Mouse (Mus musculus) stomach, embryonic 15.5 days (tissue): ENCODE measurements around the gene Ankrd33b. TPM values are rescaled to one million over a fixed set of nuclear protein-coding genes. Genes with fewer than 3 reads are reported as not detected.

Experiments used
- ATAC-seq: fragments of 200-750 bp; cut with Nextera tagmentation; 2 replicates; pipeline ENCODE4 v1.8.0; 2017; ENCODE audit warnings: low read depth, moderate number of reproducible peaks, moderate TSS enrichment; ENCODE audit not compliant: insufficient read depth, low FRiP score
- H3K27ac ChIP-seq: fragments of 300-500 bp; sonication (generic); 2 replicates; pipeline ENCODE4 v1.5.1; 2015; ENCODE audit warnings: mild to moderate bottlenecking, inconsistent platforms
- H3K27me3 ChIP-seq: fragments of 300-500 bp; sonication (generic); replicated peaks from 2 replicates; pipeline ENCODE4 v1.6.1; 2015; ENCODE audit warnings: inconsistent platforms
- H3K36me3 ChIP-seq: fragments of 300-500 bp; sonication (generic); 2 replicates; pipeline ENCODE4 v1.6.1; 2015; ENCODE audit warnings: inconsistent platforms
- H3K4me1 ChIP-seq: fragments of 300-500 bp; sonication (generic); 2 replicates; pipeline ENCODE4 v1.6.1; 2015; ENCODE audit warnings: inconsistent platforms
- H3K4me2 ChIP-seq: fragments of 300-500 bp; sonication (generic); 2 replicates; pipeline ENCODE4 v1.6.1; 2015; ENCODE audit warnings: mild to moderate bottlenecking, inconsistent platforms
- H3K4me3 ChIP-seq: fragments of 300-500 bp; sonication (generic); replicated peaks from 2 replicates; pipeline ENCODE4 v1.5.1; 2015; ENCODE audit warnings: inconsistent platforms
- H3K9ac ChIP-seq: fragments of 300-500 bp; sonication (generic); 2 replicates; pipeline ENCODE4 v1.6.1; 2015; ENCODE audit warnings: inconsistent platforms
- H3K9me3 ChIP-seq: fragments of 300-500 bp; sonication (generic); 2 replicates; pipeline ENCODE4 v1.6.1; 2016; ENCODE audit warnings: inconsistent platforms
- WGBS: fragments of 180-500 bp; shearing (Covaris S2); methylation state at CpG from one replicate; pipeline ENCODE4 v1.1.7; 2015; 5-methylcytosine and 5-hydroxymethylcytosine counted together
- polyA plus RNA-seq: library from polyadenylated mRNA; unstranded; fragments of >200 nt; fragmentation: Nextera tagmentation; extraction: Ambion mirVana; gene quantifications from 2 replicates; pipeline ENCODE4 v1.2.1, GENCODE M21; 2015

Gene Ankrd33b
- polyA plus RNA-seq, 1 experiment from 2014 or later: 0.87 TPM

GRCm38 (mm10) chr15:31292627-31293026 is 74.9 kb downstream of the Ankrd33b start:
- Histone ChIP-seq H3K27me3 (peaks cover 25% of the 10 kb centered on the region), H3K4me3 (no peak overlapping the region), H3K4me1 (peaks cover 3% of the 10 kb centered on the region; the same call in 1 of the 2 replicates), H3K27ac (no peak overlapping the region), H3K9me3 (no peaks in the 10 kb centered on the region), H3K4me2 (no peak overlapping the region), H3K36me3 (no peaks in the 10 kb centered on the region), H3K9ac (no peak overlapping the region)
- 18% methylated on average over 3 of the region's 3 CpGs for WGBS
- no peak; the same call in 1 of the 2 replicates for ATAC-seq

GRCm38 (mm10) chr15:31285695-31286094 is 81.8 kb downstream of the Ankrd33b start:
- Histone ChIP-seq H3K4me2 (no peak overlapping the region), H3K4me1 (0 out of 2 replicates have a peak, but pooled peaks cover 3% of the 10 kb centered on the region), H3K36me3 (no peaks in the 10 kb centered on the region), H3K27me3 (no peaks in the 10 kb centered on the region), H3K4me3 (no peak overlapping the region), H3K27ac (no peak overlapping the region), H3K9me3 (no peaks in the 10 kb centered on the region), H3K9ac (no peak overlapping the region)
- WGBS: 79% methylated on average over 3 of the region's 3 CpGs
- no peak for ATAC-seq

- H3K4me3 ChIP-seq: no peak overlapping the region
- WGBS: 66% methylated on average over 17 of the region's 17 CpGs
- no peak overlapping the region for H3K4me2 ChIP-seq
- H3K27me3 ChIP-seq: no peaks in the 10 kb centered on the region
- H3K4me1 ChIP-seq: 0 out of 2 replicates have a peak, but pooled peaks cover 3% of the 10 kb centered on the region
- no peaks in the 10 kb centered on the region for H3K9me3 ChIP-seq
- ATAC-seq: no peak
- H3K36me3 ChIP-seq: no peaks in the 10 kb centered on the region
- H3K27ac ChIP-seq: no peak overlapping the region
- no peak overlapping the region for H3K9ac ChIP-seq
Measured at GRCm38 (mm10) chr15:31284922-31285631, 82.4 kb downstream of the Ankrd33b start.

GRCm38 (mm10) chr15:31284142-31284541 is 83.4 kb downstream of the Ankrd33b start:
- WGBS: 66% methylated on average over 5 of the region's 5 CpGs
- Histone ChIP-seq H3K4me3 (no peak overlapping the region), H3K4me1 (0 out of 2 replicates have a peak, but pooled peaks cover 3% of the 10 kb centered on the region), H3K9me3 (no peaks in the 10 kb centered on the region), H3K36me3 (no peaks in the 10 kb centered on the region), H3K4me2 (no peak overlapping the region), H3K9ac (no peak overlapping the region), H3K27me3 (no peaks in the 10 kb centered on the region), H3K27ac (no peak overlapping the region)
- no peak for ATAC-seq

GRCm38 (mm10) chr15:31282353-31282752 is 85.2 kb downstream of the Ankrd33b start:
- Histone ChIP-seq H3K27ac (no peak overlapping the region), H3K36me3 (no peaks in the 10 kb centered on the region), H3K27me3 (no peaks in the 10 kb centered on the region), H3K4me2 (no peak overlapping the region), H3K9ac (no peak overlapping the region), H3K4me1 (0 out of 2 replicates have a peak, but pooled peaks cover 3% of the 10 kb centered on the region), H3K4me3 (no peak overlapping the region), H3K9me3 (no peaks in the 10 kb centered on the region)
- 75% methylated on average over 3 of the region's 3 CpGs for WGBS
- ATAC-seq: no peak

GRCm38 (mm10) chr15:31281830-31282229 is 85.7 kb downstream of the Ankrd33b start:
- no peak overlapping the region for H3K9ac ChIP-seq
- WGBS: 52% methylated on average over 13 of the region's 13 CpGs
- no peak overlapping the region for H3K4me2 ChIP-seq
- 0 out of 2 replicates have a peak, but pooled peaks cover 3% of the 10 kb centered on the region for H3K4me1 ChIP-seq
- H3K4me3 ChIP-seq: no peak overlapping the region
- no peak for ATAC-seq
- H3K27ac ChIP-seq: no peak overlapping the region
- H3K27me3 ChIP-seq: no peaks in the 10 kb centered on the region
- H3K36me3 ChIP-seq: no peaks in the 10 kb centered on the region
- no peaks in the 10 kb centered on the region for H3K9me3 ChIP-seq

- Histone ChIP-seq H3K9me3 (no peaks in the 10 kb centered on the region), H3K27ac (no peak overlapping the region), H3K4me3 (no peak overlapping the region), H3K36me3 (no peaks in the 10 kb centered on the region), H3K27me3 (no peaks in the 10 kb centered on the region), H3K4me2 (no peak overlapping the region), H3K4me1 (0 out of 2 replicates have a peak, but pooled peaks cover 3% of the 10 kb centered on the region), H3K9ac (no peak overlapping the region)
- WGBS: 52% methylated on average over 2 of the region's 2 CpGs
- no peak for ATAC-seq
Measured at GRCm38 (mm10) chr15:31280683-31281082, 86.8 kb downstream of the Ankrd33b start.

- no peak overlapping the region for H3K4me3 ChIP-seq
- no peak overlapping the region for H3K9ac ChIP-seq
- no peaks in the 10 kb centered on the region for H3K36me3 ChIP-seq
- no peaks in the 10 kb centered on the region for H3K27me3 ChIP-seq
- H3K9me3 ChIP-seq: no peaks in the 10 kb centered on the region
- no peak for ATAC-seq
- H3K4me1 ChIP-seq: 0 out of 2 replicates have a peak, but pooled peaks cover 3% of the 10 kb centered on the region
- H3K4me2 ChIP-seq: no peak overlapping the region
- no peak overlapping the region for H3K27ac ChIP-seq
- 87% methylated on average over 5 of the region's 5 CpGs for WGBS
Measured at GRCm38 (mm10) chr15:31280059-31280458, 87.5 kb downstream of the Ankrd33b start.

- Histone ChIP-seq H3K4me1 (0 out of 2 replicates have a peak, but pooled peaks cover 3% of the 10 kb centered on the region), H3K9ac (no peak overlapping the region), H3K4me2 (no peak overlapping the region), H3K9me3 (no peaks in the 10 kb centered on the region), H3K4me3 (no peak overlapping the region), H3K27ac (no peak overlapping the region), H3K27me3 (no peaks in the 10 kb centered on the region), H3K36me3 (no peaks in the 10 kb centered on the region)
- ATAC-seq: no peak
- 68% methylated on average over 6 of the region's 6 CpGs for WGBS
Measured at GRCm38 (mm10) chr15:31279577-31280004, 87.9 kb downstream of the Ankrd33b start.

GRCm38 (mm10) chr15:31279120-31279519 is 88.4 kb downstream of the Ankrd33b start:
- Histone ChIP-seq H3K27ac (no peak overlapping the region), H3K9ac (no peak overlapping the region), H3K4me2 (no peak overlapping the region), H3K9me3 (no peaks in the 10 kb centered on the region), H3K36me3 (no peaks in the 10 kb centered on the region), H3K4me1 (0 out of 2 replicates have a peak, but pooled peaks cover 3% of the 10 kb centered on the region), H3K27me3 (no peaks in the 10 kb centered on the region), H3K4me3 (no peak overlapping the region)
- no peak for ATAC-seq
- WGBS: 63% methylated on average over 2 of the region's 2 CpGs

GRCm38 (mm10) chr15:31278090-31278489 is 89.4 kb downstream of the Ankrd33b start:
- 0 out of 2 replicates have a peak, but pooled peaks cover 3% of the 10 kb centered on the region for H3K4me1 ChIP-seq
- H3K4me2 ChIP-seq: no peak overlapping the region
- no peak overlapping the region for H3K27ac ChIP-seq
- no peak overlapping the region for H3K9ac ChIP-seq
- 69% methylated on average over 4 of the region's 4 CpGs for WGBS
- H3K9me3 ChIP-seq: no peaks in the 10 kb centered on the region
- no peaks in the 10 kb centered on the region for H3K27me3 ChIP-seq
- H3K36me3 ChIP-seq: no peaks in the 10 kb centered on the region; the same call in 1 of the 2 replicates
- no peak overlapping the region for H3K4me3 ChIP-seq
- no peak for ATAC-seq

GRCm38 (mm10) chr15:31273509-31273908 is 94.0 kb downstream of the Ankrd33b start:
- no peak for ATAC-seq
- H3K36me3 ChIP-seq: no peaks in the 10 kb centered on the region; the same call in 1 of the 2 replicates
- WGBS: 64% methylated on average over 10 of the region's 10 CpGs

More at GRCm38 (mm10) chr15:31273509-31273908, 94.0 kb downstream of the Ankrd33b start:
- Histone ChIP-seq H3K27ac (no peak overlapping the region), H3K4me3 (no peak overlapping the region), H3K9me3 (no peaks in the 10 kb centered on the region), H3K4me2 (no peak overlapping the region), H3K9ac (no peak overlapping the region), H3K27me3 (no peaks in the 10 kb centered on the region), H3K4me1 (no peaks in the 10 kb centered on the region)
